Mouse (Mus musculus): ENCODE measurements around the gene Gm5089. TPM values are rescaled to one million over a fixed set of nuclear protein-coding genes. Genes with fewer than 3 reads are reported as not detected.

The Gm5089 gene
- polyA plus RNA-seq, 1 experiment from 2014 or later: 0.60 TPM

GRCm38 (mm10) chr14:122436850-122437249, 14.1 kb downstream of the Gm5089 start:
- H3K9ac ChIP-seq (replicated peaks): no peak overlapping the region
- WGBS: 61% methylated on average over 10 of the region's 10 CpGs
- no peak overlapping the region for H3K4me3 ChIP-seq (replicated peaks)
- ATAC-seq (ENCODE audit: low FRiP score): no peak
- no peaks in the 10 kb centered on the region for H3K36me3 ChIP-seq
- no peaks in the 10 kb centered on the region for H3K4me1 ChIP-seq
- H3K9me3 ChIP-seq (replicated peaks): no peaks in the 10 kb centered on the region
- no peak overlapping the region for H3K27ac ChIP-seq (replicated peaks)
- H3K27me3 ChIP-seq (replicated peaks): peaks cover 3% of the 10 kb centered on the region; the same call in 1 of the 2 replicates
- no peak overlapping the region for H3K4me2 ChIP-seq

- H3K9ac ChIP-seq (replicated peaks): no peak overlapping the region
- no peaks in the 10 kb centered on the region for H3K9me3 ChIP-seq (replicated peaks)
- no peak overlapping the region for H3K27ac ChIP-seq (replicated peaks)
- no peak overlapping the region for H3K4me3 ChIP-seq (replicated peaks)
- H3K4me1 ChIP-seq: no peaks in the 10 kb centered on the region
- H3K4me2 ChIP-seq: no peak overlapping the region
- no peaks in the 10 kb centered on the region for H3K36me3 ChIP-seq
- 87% methylated on average over 10 of the region's 10 CpGs for WGBS
- H3K27me3 ChIP-seq (replicated peaks): no peaks in the 10 kb centered on the region; the same call in 1 of the 2 replicates
- no peak for ATAC-seq (ENCODE audit: low FRiP score)
These were observed 16.9 kb downstream of the Gm5089 start for GRCm38 (mm10) chr14:122434039-122434438.

GRCm38 (mm10) chr14:122432558-122432957, 18.4 kb downstream of the Gm5089 start:
- no peak overlapping the region for H3K27ac ChIP-seq (replicated peaks)
- no peaks in the 10 kb centered on the region for H3K36me3 ChIP-seq

GRCm38 (mm10) chr14:122427654-122428053, 23.3 kb downstream of the Gm5089 start:
- ATAC-seq (ENCODE audit: low FRiP score): no peak
- H3K27me3 ChIP-seq (replicated peaks): 0 out of 2 replicates have a peak, but pooled peaks cover 3% of the 10 kb centered on the region
- H3K9me3 ChIP-seq (replicated peaks): no peaks in the 10 kb centered on the region
- no peaks in the 10 kb centered on the region for H3K36me3 ChIP-seq
- no peak overlapping the region for H3K4me2 ChIP-seq
- peaks cover 7% of the 10 kb centered on the region; the same call in 1 of the 2 replicates for H3K4me1 ChIP-seq
- no peak overlapping the region for H3K27ac ChIP-seq (replicated peaks)
- no peak overlapping the region for H3K9ac ChIP-seq (replicated peaks)
- H3K4me3 ChIP-seq (replicated peaks): no peak overlapping the region
- 47% methylated on average over 3 of the region's 3 CpGs for WGBS

More at GRCm38 (mm10) chr14:122432558-122432957, 18.4 kb downstream of the Gm5089 start:
- Histone ChIP-seq H3K9me3 (replicated peaks) (no peaks in the 10 kb centered on the region), H3K4me2 (no peak overlapping the region), H3K9ac (replicated peaks) (no peak overlapping the region), H3K4me3 (replicated peaks) (no peak overlapping the region), H3K27me3 (replicated peaks) (no peaks in the 10 kb centered on the region; the same call in 1 of the 2 replicates), H3K4me1 (no peaks in the 10 kb centered on the region)
- WGBS: 77% methylated on average over 3 of the region's 3 CpGs
- no peak for ATAC-seq (ENCODE audit: low FRiP score)

- WGBS: 14% methylated on average over 8 of the region's 8 CpGs
- Histone ChIP-seq H3K9ac (replicated peaks) (no peak overlapping the region), H3K27ac (replicated peaks) (no peak overlapping the region), H3K36me3 (no peaks in the 10 kb centered on the region), H3K9me3 (replicated peaks) (no peaks in the 10 kb centered on the region), H3K4me1 (peaks cover 7% of the 10 kb centered on the region; the same call in 1 of the 2 replicates), H3K4me2 (no peak overlapping the region), H3K27me3 (replicated peaks) (0 out of 2 replicates have a peak, but pooled peaks cover 3% of the 10 kb centered on the region), H3K4me3 (replicated peaks) (no peak overlapping the region)
- ATAC-seq (ENCODE audit: low FRiP score): peak; percentile 47; the same call in 1 of the 2 replicates
These were observed 23.7 kb downstream of the Gm5089 start for GRCm38 (mm10) chr14:122427204-122427560.

- Histone ChIP-seq H3K9ac (replicated peaks) (no peak overlapping the region), H3K9me3 (replicated peaks) (no peaks in the 10 kb centered on the region), H3K4me1 (peaks cover 7% of the 10 kb centered on the region; the same call in 1 of the 2 replicates), H3K4me2 (no peak overlapping the region), H3K27me3 (replicated peaks) (0 out of 2 replicates have a peak, but pooled peaks cover 5% of the 10 kb centered on the region), H3K4me3 (replicated peaks) (no peak overlapping the region), H3K27ac (replicated peaks) (no peak overlapping the region), H3K36me3 (no peaks in the 10 kb centered on the region)
- no peak; the same call in 1 of the 2 replicates for ATAC-seq (ENCODE audit: low FRiP score)
- WGBS: 52% methylated on average over 10 of the region's 10 CpGs
These were observed 24.2 kb downstream of the Gm5089 start for GRCm38 (mm10) chr14:122426529-122427203.

- no peak for ATAC-seq (ENCODE audit: low FRiP score)
- Histone ChIP-seq H3K4me1 (peaks cover 7% of the 10 kb centered on the region; the same call in 1 of the 2 replicates), H3K9ac (replicated peaks) (no peak overlapping the region), H3K36me3 (no peaks in the 10 kb centered on the region), H3K27me3 (replicated peaks) (peaks cover 12% of the 10 kb centered on the region; the same call in 1 of the 2 replicates), H3K9me3 (replicated peaks) (no peaks in the 10 kb centered on the region), H3K4me2 (no peak overlapping the region), H3K27ac (replicated peaks) (no peak overlapping the region), H3K4me3 (replicated peaks) (no peak overlapping the region)
- WGBS: 58% methylated on average over 3 of the region's 3 CpGs
These were observed 26.5 kb downstream of the Gm5089 start for GRCm38 (mm10) chr14:122424441-122424840.

- 22% methylated on average over 4 of the region's 4 CpGs for WGBS
- ATAC-seq (ENCODE audit: low FRiP score): no peak
- H3K27me3 ChIP-seq (replicated peaks): peaks cover 12% of the 10 kb centered on the region; the same call in 1 of the 2 replicates
- H3K9me3 ChIP-seq (replicated peaks): no peaks in the 10 kb centered on the region
- no peaks in the 10 kb centered on the region for H3K36me3 ChIP-seq
- no peak overlapping the region for H3K9ac ChIP-seq (replicated peaks)
- no peaks in the 10 kb centered on the region for H3K4me1 ChIP-seq
- no peak overlapping the region for H3K4me2 ChIP-seq
- H3K4me3 ChIP-seq (replicated peaks): no peak overlapping the region
- H3K27ac ChIP-seq (replicated peaks): no peak overlapping the region
These were observed 34.6 kb downstream of the Gm5089 start for GRCm38 (mm10) chr14:122416166-122416771.

GRCm38 (mm10) chr14:122414786-122415185, 36.1 kb downstream of the Gm5089 start:
- WGBS: 89% methylated on average over 2 of the region's 2 CpGs

GRCm38 (mm10) chr14:122413542-122413928, 37.4 kb downstream of the Gm5089 start:
- Histone ChIP-seq H3K9ac (replicated peaks) (no peak overlapping the region), H3K27me3 (replicated peaks) (peaks cover 20% of the 10 kb centered on the region), H3K36me3 (no peaks in the 10 kb centered on the region), H3K4me2 (no peak overlapping the region), H3K4me1 (no peaks in the 10 kb centered on the region), H3K9me3 (replicated peaks) (no peaks in the 10 kb centered on the region), H3K27ac (replicated peaks) (no peak overlapping the region), H3K4me3 (replicated peaks) (no peak overlapping the region)
- ATAC-seq (ENCODE audit: low FRiP score): no peak
- WGBS: 85% methylated on average over 2 of the region's 2 CpGs

More at GRCm38 (mm10) chr14:122414786-122415185, 36.1 kb downstream of the Gm5089 start:
- H3K9me3 ChIP-seq (replicated peaks): no peaks in the 10 kb centered on the region
- H3K4me2 ChIP-seq: no peak overlapping the region
- ATAC-seq (ENCODE audit: low FRiP score): no peak
- H3K4me3 ChIP-seq (replicated peaks): no peak overlapping the region
- no peaks in the 10 kb centered on the region for H3K36me3 ChIP-seq
- peaks cover 12% of the 10 kb centered on the region; the same call in 1 of the 2 replicates for H3K27me3 ChIP-seq (replicated peaks)
- H3K9ac ChIP-seq (replicated peaks): no peak overlapping the region
- H3K27ac ChIP-seq (replicated peaks): no peak overlapping the region
- no peaks in the 10 kb centered on the region for H3K4me1 ChIP-seq

GRCm38 (mm10) chr14:122412841-122413541, 37.9 kb downstream of the Gm5089 start:
- Histone ChIP-seq H3K36me3 (no peaks in the 10 kb centered on the region), H3K9me3 (replicated peaks) (no peaks in the 10 kb centered on the region), H3K4me3 (replicated peaks) (no peak overlapping the region), H3K27me3 (replicated peaks) (peaks cover 26% of the 10 kb centered on the region), H3K4me1 (no peaks in the 10 kb centered on the region), H3K9ac (replicated peaks) (no peak overlapping the region), H3K4me2 (no peak overlapping the region), H3K27ac (replicated peaks) (no peak overlapping the region)
- 69% methylated on average over 2 of the region's 2 CpGs for WGBS
- no peak for ATAC-seq (ENCODE audit: low FRiP score)
